Mouse (Mus musculus) liver, adult 2 months (tissue): Measurements from ENCODE around the gene 6030452D12Rik. TPM values are rescaled to one million over a fixed set of nuclear protein-coding genes. Genes with fewer than 3 reads are reported as not detected.

ENCODE experiments used
- DNase-seq: peaks from one replicate; pipeline ENCODE4 v3.0.0-alpha.2; 2011; ENCODE audit warnings: low read depth, low spot score; ENCODE audit errors: extremely low read depth
- H3K27ac ChIP-seq: fragments of 200-500 bp; replicated peaks from 2 replicates; pipeline ENCODE4 v1.5.1; 2012; ENCODE audit warnings: low read depth, mild to moderate bottlenecking, control low read depth, inconsistent platforms, low read length; ENCODE audit not compliant: insufficient read depth
- H3K27me3 ChIP-seq: fragments of 200-500 bp; 2 replicates; pipeline ENCODE4 v1.6.1; 2012; ENCODE audit warnings: mild to moderate bottlenecking, moderate library complexity, low read length, inconsistent platforms; ENCODE audit not compliant: control insufficient read depth, insufficient read depth
- H3K36me3 ChIP-seq: fragments of 200-500 bp; 2 replicates; pipeline ENCODE4 v1.6.1; 2012; ENCODE audit warnings: low read length, inconsistent platforms; ENCODE audit not compliant: control insufficient read depth, insufficient read depth
- H3K4me1 ChIP-seq: fragments of 200-500 bp; 2 replicates; pipeline ENCODE4 v1.6.1; 2011; ENCODE audit warnings: low read length; ENCODE audit not compliant: control insufficient read depth, insufficient read depth
- H3K4me3 ChIP-seq: fragments of 200-500 bp; 2 replicates; pipeline ENCODE4 v1.5.1; 2011; ENCODE audit warnings: low read depth, mild to moderate bottlenecking, control low read depth, low read length, moderate library complexity; ENCODE audit not compliant: insufficient read depth
- H3K79me2 ChIP-seq: fragments of 200-500 bp; 2 replicates; pipeline ENCODE4 v1.6.1; 2012; ENCODE audit warnings: inconsistent platforms, mild to moderate bottlenecking, low read length, moderate library complexity; ENCODE audit not compliant: control insufficient read depth, insufficient read depth
- H3K9ac ChIP-seq: fragments of 200-500 bp; 2 replicates; pipeline ENCODE4 v1.6.1; 2012; ENCODE audit warnings: low read depth, mild to moderate bottlenecking, control low read depth, inconsistent platforms, low read length
- CTCF ChIP-seq: fragments of 200-500 bp; IDR thresholded peaks from 2 replicates; pipeline ENCODE4 v1.5.1; 2011; ENCODE audit warnings: low read depth, low read length, control low read depth
- POLR2A ChIP-seq: fragments of 200-500 bp; IDR thresholded peaks from 2 replicates; pipeline ENCODE4 v1.6.1; 2011; ENCODE audit warnings: low read length, control low read depth; ENCODE audit not compliant: insufficient read depth; ENCODE audit errors: extremely low read depth
- WGBS: fragments of 180-500 bp; shearing (Covaris S2); methylation state at CpG from one replicate; pipeline ENCODE4 v1.1.7; 2018; 5-methylcytosine and 5-hydroxymethylcytosine counted together
- polyA plus RNA-seq: library from polyadenylated mRNA; depleted of rRNA; stranded (reverse); fragments of >200 nt; gene quantifications from 2 replicates; pipeline ENCODE4 v1.2.3, GENCODE M21; 2012; rRNA removed
- total RNA-seq: library from RNA; depleted of rRNA; stranded (reverse); fragments of >200 nt; gene quantifications from 2 replicates; pipeline ENCODE4 v1.2.3, GENCODE M21; 2014; rRNA removed

6030452D12Rik gene
- total RNA-seq (not detected in 2 replicates), polyA plus RNA-seq (not detected in 2 replicates)

DNA sequence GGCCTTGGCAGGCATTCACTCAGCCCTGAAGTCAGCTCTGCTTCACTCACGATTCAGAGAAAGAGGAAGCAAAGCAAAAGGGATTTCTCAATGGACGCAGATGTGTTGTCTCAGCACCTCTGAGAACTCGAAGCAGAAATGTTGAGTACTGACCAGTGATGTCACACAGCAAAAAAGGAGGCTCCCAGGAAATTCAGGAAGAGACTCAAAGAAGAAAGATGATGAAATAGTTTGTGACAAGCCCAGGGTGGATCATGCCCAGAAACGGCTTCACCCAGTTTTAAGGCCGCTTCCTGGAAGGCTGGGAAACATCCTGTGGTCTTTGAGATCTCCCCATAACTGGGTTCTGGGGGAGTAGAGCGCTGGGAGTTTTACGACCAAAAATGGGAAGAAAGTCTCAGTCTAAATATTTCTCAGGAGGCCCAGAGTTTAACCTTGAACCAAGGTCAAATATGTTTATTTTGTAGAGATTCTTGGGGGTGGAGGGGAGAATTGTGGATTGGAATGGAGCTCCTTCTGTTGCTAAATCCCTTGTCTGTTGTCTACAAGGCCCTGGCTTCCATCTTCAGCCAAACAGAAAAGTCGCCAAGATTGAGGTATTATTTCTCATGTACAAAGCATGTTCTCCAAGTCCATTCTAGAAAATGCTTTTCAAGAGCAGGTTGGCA lies at the start of gene 6030452D12Rik:
6030452D12Rik (plus strand) TSS at position 505 of the 668 bp plus-strand sequence.
- DNase-seq, result peak; percentile 46
- Histone ChIP-seq H3K4me1 (no peaks in the 10 kb centered on the region), H3K79me2 (no peaks in the 10 kb centered on the region), H3K9ac (no peak within 1 kb of the TSS), H3K4me3 (no peak within 1 kb of the TSS), H3K27ac (no peak within 1 kb of the TSS; the same call in 1 of the 2 replicates), H3K36me3 (no peaks in the 10 kb centered on the region), H3K27me3 (no peaks in the 10 kb centered on the region)
- TF ChIP-seq POLR2A, result no peak
- TF ChIP-seq CTCF, result no peak
- WGBS, result 68% methylated on average over 8 of the region's 8 CpGs

DNA sequence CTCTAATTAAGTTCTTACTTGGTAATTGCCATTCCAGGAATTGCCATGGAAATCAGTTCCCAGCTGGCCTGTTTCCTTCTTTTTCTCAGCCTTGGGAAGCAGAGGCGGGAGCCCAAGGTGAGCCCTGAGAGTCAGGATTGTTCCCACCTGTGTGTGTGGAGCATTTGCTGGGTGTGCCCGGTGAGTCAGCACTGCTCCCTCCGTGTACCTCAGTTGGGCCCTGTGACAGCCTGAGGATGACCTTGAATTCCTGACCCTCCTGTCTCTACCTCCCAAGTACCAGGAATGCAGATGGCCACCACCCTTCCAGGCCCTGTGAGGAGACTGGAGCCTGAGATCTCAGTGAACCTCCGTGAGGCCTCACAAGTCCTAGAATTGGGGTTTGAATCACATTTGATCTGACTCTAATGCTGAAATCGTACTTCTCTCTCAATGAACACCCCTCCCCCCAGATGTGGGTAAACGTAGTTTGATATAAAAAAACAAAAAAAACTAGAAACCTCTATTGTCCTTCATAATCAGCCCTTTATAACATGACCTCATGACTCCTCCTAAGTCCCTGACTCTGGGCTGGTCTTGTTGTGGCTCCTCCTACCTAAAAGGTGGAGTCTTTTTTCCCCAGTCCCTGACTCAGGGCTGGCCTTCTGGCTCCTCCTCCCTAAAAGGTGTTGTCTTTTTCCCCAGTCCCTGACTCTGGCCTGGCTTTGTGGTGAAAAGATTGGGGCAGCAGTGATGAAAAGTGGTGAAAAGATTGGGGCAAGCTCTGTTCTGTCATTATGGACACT lies 48.8 kb upstream of the 6030452D12Rik start:
- Histone ChIP-seq H3K9ac (no peak overlapping the region), H3K4me1 (no peaks in the 10 kb centered on the region), H3K27me3 (no peaks in the 10 kb centered on the region), H3K4me3 (no peak overlapping the region), H3K27ac (no peak overlapping the region), H3K36me3 (no peaks in the 10 kb centered on the region), H3K79me2 (no peaks in the 10 kb centered on the region)
- no peak for DNase-seq
- TF ChIP-seq POLR2A (no peak), CTCF (no peak)
- 82% methylated on average over 6 of the region's 6 CpGs for WGBS

DNA sequence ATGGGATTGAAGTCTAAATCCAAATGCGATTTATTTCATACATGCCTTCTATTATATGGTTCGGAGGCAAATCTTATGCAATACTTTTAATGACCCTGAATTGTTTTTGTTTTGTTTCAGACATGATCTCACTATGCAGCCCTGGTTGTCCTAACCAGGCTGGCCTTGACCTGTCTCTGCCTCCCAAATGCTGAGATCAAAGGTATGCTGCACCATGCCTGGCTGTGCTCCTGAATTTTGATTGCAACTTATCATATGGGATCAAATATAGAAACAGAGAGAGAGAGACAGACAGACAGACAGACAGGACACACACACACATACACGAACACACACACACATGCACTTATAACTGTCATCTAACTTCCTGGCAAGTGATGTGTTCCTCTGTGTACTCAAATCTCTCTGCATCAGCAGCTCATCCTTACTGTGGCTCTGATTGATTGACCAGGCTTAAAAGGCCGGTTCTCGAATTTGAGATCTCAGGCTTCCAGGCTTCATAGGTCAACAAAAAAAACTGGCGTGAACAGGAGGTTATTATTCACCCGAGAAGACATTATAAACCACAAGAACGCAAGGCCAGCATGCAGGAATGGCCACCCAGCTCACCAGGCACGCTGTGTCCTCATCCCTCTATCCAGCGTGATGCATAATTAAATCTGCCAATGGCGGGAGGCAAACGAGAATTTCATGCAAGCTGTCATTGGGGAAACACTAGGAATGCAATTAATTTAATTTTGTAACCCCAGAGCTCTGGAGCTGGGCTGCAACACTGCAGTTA lies 47.4 kb upstream of the 6030452D12Rik start:
- no peak overlapping the region for H3K4me3 ChIP-seq
- TF ChIP-seq POLR2A (no peak), CTCF (no peak)
- H3K27me3 ChIP-seq, result no peaks in the 10 kb centered on the region
- WGBS, result 74% methylated on average over 12 of the region's 12 CpGs
- H3K36me3 ChIP-seq, result no peaks in the 10 kb centered on the region
- no peaks in the 10 kb centered on the region for H3K79me2 ChIP-seq
- no peak overlapping the region for H3K27ac ChIP-seq
- H3K9ac ChIP-seq, result no peak overlapping the region
- no peaks in the 10 kb centered on the region for H3K4me1 ChIP-seq
- DNase-seq, result no peak

DNA sequence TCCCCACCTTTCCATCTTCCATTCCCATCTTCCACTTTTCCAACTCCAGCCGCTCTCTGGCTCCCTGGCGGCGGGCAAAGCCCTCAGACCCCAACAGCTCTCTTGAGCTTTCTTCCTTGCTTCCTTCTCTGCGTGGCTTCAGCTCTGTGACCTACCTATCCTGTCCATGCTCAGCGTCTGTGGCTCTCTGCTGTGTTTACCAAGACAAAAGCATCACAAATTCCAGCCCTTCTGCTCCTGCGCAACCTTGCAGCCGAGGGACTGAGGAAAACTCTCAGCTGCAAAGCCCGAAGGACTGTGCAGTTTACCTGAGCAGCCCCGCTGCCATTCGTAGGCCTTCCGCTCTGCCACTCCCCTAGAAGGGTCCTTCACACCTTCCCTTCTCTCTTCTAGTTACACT lies 46.3 kb upstream of the 6030452D12Rik start:
- Histone ChIP-seq H3K36me3 (no peaks in the 10 kb centered on the region), H3K9ac (no peak overlapping the region), H3K27ac (no peak overlapping the region), H3K27me3 (no peaks in the 10 kb centered on the region), H3K79me2 (no peaks in the 10 kb centered on the region), H3K4me1 (no peaks in the 10 kb centered on the region), H3K4me3 (no peak overlapping the region)
- no peak for DNase-seq
- WGBS, result 64% methylated on average over 11 of the region's 11 CpGs
- no peak for TF ChIP-seq POLR2A
- no peak for TF ChIP-seq CTCF

DNA sequence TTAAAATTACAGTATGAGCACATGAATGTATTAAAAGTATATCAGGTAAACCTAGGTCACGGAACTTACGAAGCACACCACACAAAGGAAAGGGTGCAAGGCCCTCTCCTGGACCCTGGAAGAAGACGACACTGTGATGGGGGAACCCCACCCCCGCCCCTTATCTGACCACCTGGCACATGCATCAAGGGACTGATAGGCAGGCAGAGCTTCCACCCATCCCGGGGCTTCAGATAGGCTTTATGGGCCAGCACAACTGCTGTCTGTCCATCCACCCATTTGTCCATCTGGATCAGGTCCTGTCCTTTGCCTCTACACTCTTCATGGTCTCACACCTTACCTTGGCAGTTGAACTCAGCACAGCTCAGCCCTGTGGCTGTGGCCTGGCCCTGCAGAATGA lies 38.2 kb upstream of the 6030452D12Rik start:
- TF ChIP-seq POLR2A (no peak), CTCF (no peak)
- no peaks in the 10 kb centered on the region for H3K79me2 ChIP-seq
- H3K27me3 ChIP-seq, result no peaks in the 10 kb centered on the region
- no peak overlapping the region for H3K27ac ChIP-seq
- H3K36me3 ChIP-seq, result no peaks in the 10 kb centered on the region
- 62% methylated on average over 5 of the region's 5 CpGs for WGBS
- H3K9ac ChIP-seq, result no peak overlapping the region
- DNase-seq, result no peak
- H3K4me3 ChIP-seq, result no peak overlapping the region
- no peaks in the 10 kb centered on the region for H3K4me1 ChIP-seq
